Mouse (Mus musculus): ENCODE measurements around the gene Glis3. TPM values are rescaled to one million over a fixed set of nuclear protein-coding genes. Genes with fewer than 3 reads are reported as not detected.

The Glis3 gene
- total and polyA plus RNA-seq, 3 experiments = 0.27 TPM; not detected in 2

DNA sequence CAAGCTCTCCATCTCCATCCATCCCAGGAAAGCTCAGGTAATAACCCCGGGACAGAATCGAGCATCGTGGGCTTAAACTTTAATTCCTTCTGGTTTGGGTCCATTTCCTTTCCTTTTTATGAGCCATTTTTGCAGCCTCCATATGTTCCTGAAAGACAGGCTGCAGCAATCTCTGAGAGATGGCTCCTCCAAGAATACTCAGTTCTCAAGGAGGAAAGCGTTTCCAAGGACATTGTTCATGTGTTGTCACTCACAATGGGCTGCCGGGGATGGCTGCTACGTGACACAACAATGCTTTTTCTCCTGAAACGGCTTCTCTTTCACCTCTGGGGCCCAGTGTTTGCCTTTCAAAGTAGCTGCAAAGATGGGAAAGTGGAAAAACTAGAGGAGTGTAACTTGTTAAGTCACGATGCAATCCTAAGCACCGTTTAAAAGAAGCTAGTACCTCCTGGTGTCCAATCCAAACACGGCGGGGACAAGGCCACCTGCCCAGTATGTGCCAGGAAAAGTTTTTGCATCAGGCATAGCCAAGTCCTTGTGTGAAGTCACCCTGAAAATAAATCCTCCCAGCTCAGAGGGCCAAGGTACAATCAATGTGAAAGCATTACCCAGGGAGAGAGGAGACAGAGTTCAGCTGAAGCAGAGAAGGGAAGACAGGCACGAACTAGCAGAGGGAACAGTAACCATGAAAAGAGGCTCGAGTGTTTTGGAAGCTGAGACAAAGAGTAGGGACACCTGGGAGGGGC, 332.6 kb downstream of the Glis3 start:
- H3K4me3 ChIP-seq (ENCODE audit: low read depth, low read length) = no peak overlapping the region
- DNase-seq (ENCODE audit: low spot score) = no peak
- H3K36me3 ChIP-seq (replicated peaks) = no peaks in the 10 kb centered on the region
- no peaks in the 10 kb centered on the region for H3K4me1 ChIP-seq (ENCODE audit: insufficient read depth, low read depth, low read length)
- H3K9me3 ChIP-seq (replicated peaks) = no peaks in the 10 kb centered on the region
- no peaks in the 10 kb centered on the region for H3K27me3 ChIP-seq (ENCODE audit: insufficient read depth, low read length)
- TF ChIP-seq GATA2 (IDR thresholded peaks at IDR 0.05; ENCODE audit: borderline replicate concordance, low read depth, low read length) (no peak), POLR2AphosphoS5 (IDR thresholded peaks at IDR 0.05; ENCODE audit: insufficient replicate concordance, low read depth, low read length) (no peak), GATA1 (IDR thresholded peaks at IDR 0.05; ENCODE audit: borderline replicate concordance, low read length) (no peak), TAL1 (conservative IDR thresholded peaks at IDR 0.05; ENCODE audit: low read depth, low read length) (no peak), CTCF (IDR thresholded peaks at IDR 0.05; ENCODE audit: low read depth, low read length) (no peak)
- no peak for ATAC-seq (ENCODE audit: extremely low read depth, insufficient number of reproducible peaks, low FRiP score, poor library complexity, severe bottlenecking)

DNA sequence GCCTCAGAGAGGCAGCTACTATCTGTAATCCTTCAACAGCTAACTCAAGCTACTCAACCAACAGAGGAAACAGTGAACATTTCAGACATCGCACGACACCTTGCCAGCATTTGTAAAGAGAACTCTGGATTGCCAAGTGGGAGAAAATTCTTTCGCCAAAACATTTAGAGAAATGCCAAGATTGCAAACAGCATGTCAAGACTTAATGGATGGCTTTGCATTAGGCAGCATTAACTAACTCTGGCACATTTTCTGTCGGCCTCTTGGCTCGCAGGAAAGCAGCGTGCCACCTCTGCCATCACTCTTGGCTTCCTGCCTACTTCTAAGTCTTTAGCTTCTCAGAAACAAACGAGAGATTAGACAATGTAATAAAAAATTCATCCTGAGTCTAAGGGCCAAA, 336.2 kb downstream of the Glis3 start:
- DNase-seq (ENCODE audit: low spot score) (no peak), ATAC-seq (ENCODE audit: extremely low read depth, insufficient number of reproducible peaks, low FRiP score, poor library complexity, severe bottlenecking) (no peak)
- H3K4me3 ChIP-seq (ENCODE audit: low read depth, low read length) = no peak overlapping the region
- no peaks in the 10 kb centered on the region for H3K27me3 ChIP-seq (ENCODE audit: insufficient read depth, low read length)
- TF ChIP-seq TAL1 (conservative IDR thresholded peaks at IDR 0.05; ENCODE audit: low read depth, low read length) = no peak
- H3K36me3 ChIP-seq (replicated peaks) = no peaks in the 10 kb centered on the region
- no peaks in the 10 kb centered on the region for H3K4me1 ChIP-seq (ENCODE audit: insufficient read depth, low read depth, low read length)
- H3K9me3 ChIP-seq (replicated peaks) = no peaks in the 10 kb centered on the region

GRCm38 (mm10) chr19:28337574-28337973, 342.3 kb downstream of the Glis3 start:
- TF ChIP-seq GATA2 (IDR thresholded peaks at IDR 0.05; ENCODE audit: borderline replicate concordance, low read depth, low read length) (no peak), POLR2AphosphoS5 (IDR thresholded peaks at IDR 0.05; ENCODE audit: insufficient replicate concordance, low read depth, low read length) (no peak), CTCF (IDR thresholded peaks at IDR 0.05; ENCODE audit: low read depth, low read length) (no peak), TAL1 (conservative IDR thresholded peaks at IDR 0.05; ENCODE audit: low read depth, low read length) (no peak), GATA1 (IDR thresholded peaks at IDR 0.05; ENCODE audit: borderline replicate concordance, low read length) (no peak)
- DNase-seq (ENCODE audit: low spot score) (no peak), ATAC-seq (ENCODE audit: extremely low read depth, insufficient number of reproducible peaks, low FRiP score, poor library complexity, severe bottlenecking) (no peak)
- H3K4me3 ChIP-seq (ENCODE audit: low read depth, low read length) = no peak overlapping the region
- H3K9me3 ChIP-seq (replicated peaks) = no peaks in the 10 kb centered on the region
- no peaks in the 10 kb centered on the region for H3K4me1 ChIP-seq (ENCODE audit: insufficient read depth, low read depth, low read length)
- H3K36me3 ChIP-seq (replicated peaks) = no peaks in the 10 kb centered on the region
- no peaks in the 10 kb centered on the region for H3K27me3 ChIP-seq (ENCODE audit: insufficient read depth, low read length)

GRCm38 (mm10) chr19:28336651-28337510, 343.0 kb downstream of the Glis3 start:
- Histone ChIP-seq H3K27me3 (ENCODE audit: insufficient read depth, low read length) (no peaks in the 10 kb centered on the region), H3K4me3 (ENCODE audit: low read depth, low read length) (no peak overlapping the region), H3K4me1 (ENCODE audit: insufficient read depth, low read depth, low read length) (no peaks in the 10 kb centered on the region), H3K36me3 (replicated peaks) (no peaks in the 10 kb centered on the region), H3K9me3 (replicated peaks) (no peaks in the 10 kb centered on the region)
- ATAC-seq (ENCODE audit: extremely low read depth, insufficient number of reproducible peaks, low FRiP score, poor library complexity, severe bottlenecking) (no peak), DNase-seq (ENCODE audit: low spot score) (no peak)
- no peak for TF ChIP-seq GATA2 (IDR thresholded peaks at IDR 0.05; ENCODE audit: borderline replicate concordance, low read depth, low read length)
- no peak for TF ChIP-seq CTCF (IDR thresholded peaks at IDR 0.05; ENCODE audit: low read depth, low read length)
- no peak for TF ChIP-seq GATA1 (IDR thresholded peaks at IDR 0.05; ENCODE audit: borderline replicate concordance, low read length)
- TF ChIP-seq POLR2AphosphoS5 (IDR thresholded peaks at IDR 0.05; ENCODE audit: insufficient replicate concordance, low read depth, low read length) = no peak
- no peak for TF ChIP-seq TAL1 (conservative IDR thresholded peaks at IDR 0.05; ENCODE audit: low read depth, low read length)

- no peaks in the 10 kb centered on the region for H3K36me3 ChIP-seq (replicated peaks)
- TF ChIP-seq GATA1 (IDR thresholded peaks at IDR 0.05; ENCODE audit: borderline replicate concordance, low read length) (no peak), TAL1 (conservative IDR thresholded peaks at IDR 0.05; ENCODE audit: low read depth, low read length) (no peak), POLR2AphosphoS5 (IDR thresholded peaks at IDR 0.05; ENCODE audit: insufficient replicate concordance, low read depth, low read length) (no peak), GATA2 (IDR thresholded peaks at IDR 0.05; ENCODE audit: borderline replicate concordance, low read depth, low read length) (no peak), CTCF (IDR thresholded peaks at IDR 0.05; ENCODE audit: low read depth, low read length) (no peak)
- DNase-seq (ENCODE audit: low spot score) (no peak), ATAC-seq (ENCODE audit: extremely low read depth, insufficient number of reproducible peaks, low FRiP score, poor library complexity, severe bottlenecking) (no peak)
- H3K27me3 ChIP-seq (ENCODE audit: insufficient read depth, low read length) = no peaks in the 10 kb centered on the region
- no peak overlapping the region for H3K4me3 ChIP-seq (ENCODE audit: low read depth, low read length)
- no peaks in the 10 kb centered on the region for H3K4me1 ChIP-seq (ENCODE audit: insufficient read depth, low read depth, low read length)
- H3K9me3 ChIP-seq (replicated peaks) = no peaks in the 10 kb centered on the region
Measured at GRCm38 (mm10) chr19:28335890-28336289, 344.0 kb downstream of the Glis3 start.

- no peak for ATAC-seq (ENCODE audit: extremely low read depth, insufficient number of reproducible peaks, low FRiP score, poor library complexity, severe bottlenecking)
- no peaks in the 10 kb centered on the region for H3K36me3 ChIP-seq (replicated peaks)
- no peaks in the 10 kb centered on the region for H3K27me3 ChIP-seq (ENCODE audit: insufficient read depth, low read length)
- no peak for TF ChIP-seq POLR2AphosphoS5 (IDR thresholded peaks at IDR 0.05; ENCODE audit: insufficient replicate concordance, low read depth, low read length)
- TF ChIP-seq GATA2 (IDR thresholded peaks at IDR 0.05; ENCODE audit: borderline replicate concordance, low read depth, low read length) = no peak
- TF ChIP-seq CTCF (IDR thresholded peaks at IDR 0.05; ENCODE audit: low read depth, low read length) = no peak
- no peak for TF ChIP-seq TAL1 (conservative IDR thresholded peaks at IDR 0.05; ENCODE audit: low read depth, low read length)
- TF ChIP-seq GATA1 (IDR thresholded peaks at IDR 0.05; ENCODE audit: borderline replicate concordance, low read length) = no peak
- H3K9me3 ChIP-seq (replicated peaks) = no peaks in the 10 kb centered on the region
- no peak overlapping the region for H3K4me3 ChIP-seq (ENCODE audit: low read depth, low read length)
- no peak for DNase-seq (ENCODE audit: low spot score)
- H3K4me1 ChIP-seq (ENCODE audit: insufficient read depth, low read depth, low read length) = no peaks in the 10 kb centered on the region
Measured at GRCm38 (mm10) chr19:28333007-28333766, 346.7 kb downstream of the Glis3 start.
